Mouse (Mus musculus): ENCODE data around the gene Nr5a1. TPM values are rescaled to one million over a fixed set of nuclear protein-coding genes. Genes with fewer than 3 reads are reported as not detected.

Nr5a1 gene
- polyA plus RNA-seq, 1 experiment from 2014 or later, result 0.05 TPM

Other genes starting within 250 kb of the Nr5a1 start
- 102 and 104 TPM in 2 replicates for gene Nek6, start 202.9 kb downstream of the Nr5a1 start, polyA plus RNA-seq (2015; fragmentation: Nextera tagmentation; extraction: Ambion mirVana)
- gene Psmb7, start 70.5 kb downstream of the Nr5a1 start, polyA plus RNA-seq (2015; fragmentation: Nextera tagmentation; extraction: Ambion mirVana), result 243 and 247 TPM in 2 replicates
- gene Nr6a1, start 213.1 kb upstream of the Nr5a1 start, polyA plus RNA-seq (2015; fragmentation: Nextera tagmentation; extraction: Ambion mirVana), result 1.7 and 1.9 TPM in 2 replicates
- gene Olfml2a, start 217.4 kb upstream of the Nr5a1 start, polyA plus RNA-seq (2015; fragmentation: Nextera tagmentation; extraction: Ambion mirVana), result 2.3 and 2.5 TPM in 2 replicates